24 mouse cellular contexts compared by ENCODE assay signal in the genomic region with DNA sequence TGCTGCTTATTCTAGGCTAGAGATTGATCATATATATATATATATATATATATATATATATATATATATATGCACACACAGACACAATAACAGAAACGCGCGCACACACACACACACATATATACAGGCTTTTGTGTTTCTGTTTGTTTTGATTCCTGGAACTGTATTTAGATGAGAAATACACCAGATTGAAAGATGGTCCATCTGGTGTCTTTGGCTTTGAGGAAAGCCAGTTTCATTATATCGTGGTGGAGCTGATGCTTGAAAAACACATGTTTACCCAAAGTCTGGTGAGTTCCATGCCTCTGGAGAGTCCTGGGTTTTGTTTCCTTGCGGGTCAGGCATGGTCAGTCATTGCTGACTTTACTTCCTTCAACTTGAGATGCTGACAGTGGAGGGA.
DNase-seq lines count a peak whose midpoint lies in the region; ATAC-seq and TF ChIP-seq lines count a peak whose summit lies in the region.
"Had no signal": no experiment of that assay in that cellular context is flagged by ENCODE, and none has a peak within 500 bp of the region (broad histone marks: within the 10 kb centered on the region; RNA-seq: fewer than 3 reads in every experiment).

No protein-coding gene starts in this region.

- no peaks in the 10 kb centered on the region for H3K27me3 ChIP-seq in forebrain, embryonic 14.5 days (replicated peaks; ENCODE audit: control insufficient read depth, insufficient read depth, low read length)
- H3K27me3 ChIP-seq in forebrain, embryonic 16.5 days (replicated peaks; ENCODE audit: control insufficient read depth, insufficient read depth, low read length) = no peaks in the 10 kb centered on the region
- no peaks in the 10 kb centered on the region for H3K27me3 ChIP-seq in forebrain, postnatal 0 days (ENCODE audit: insufficient read depth, low read length)
- no peaks in the 10 kb centered on the region for H3K27me3 ChIP-seq in forebrain, embryonic 13.5 days
- H3K27me3 ChIP-seq in heart, embryonic 10.5 days (ENCODE audit: insufficient read depth, poor library complexity, severe bottlenecking) = peaks cover 7% of the 10 kb centered on the region; the same call in 1 of the 2 replicates
- H3K27me3 ChIP-seq: CH12.LX, Patski had no signal

- no peaks in the 10 kb centered on the region for H3K9me3 ChIP-seq in forebrain, embryonic 14.5 days (replicated peaks; ENCODE audit: control insufficient read depth, low read length)
- no peaks in the 10 kb centered on the region for H3K9me3 ChIP-seq in forebrain, embryonic 16.5 days (ENCODE audit: control insufficient read depth, low read length)
- H3K9me3 ChIP-seq in forebrain, postnatal 0 days (ENCODE audit: low read length) = no peaks in the 10 kb centered on the region
- H3K9me3 ChIP-seq in forebrain, embryonic 13.5 days (replicated peaks) = no peaks in the 10 kb centered on the region
- H3K9me3 ChIP-seq in heart, embryonic 10.5 days = no peaks in the 10 kb centered on the region

- TF ChIP-seq CTCF in forebrain, postnatal 0 days (IDR thresholded peaks at IDR 0.05; ENCODE audit: low read depth) = no peak
- TF ChIP-seq CTCF in brain, embryonic 14.5 days (IDR thresholded peaks at IDR 0.05; ENCODE audit: borderline replicate concordance, extremely low read depth, insufficient read depth, insufficient read length) = no peak

- no peaks in the 10 kb centered on the region; the same call in 1 of the 2 replicates for H3K4me1 ChIP-seq in forebrain, embryonic 14.5 days (ENCODE audit: control insufficient read depth, insufficient read depth, low read length)
- no peaks in the 10 kb centered on the region for H3K4me1 ChIP-seq in forebrain, embryonic 16.5 days (replicated peaks; ENCODE audit: control insufficient read depth, insufficient read depth, low read length)
- no peaks in the 10 kb centered on the region for H3K4me1 ChIP-seq in forebrain, postnatal 0 days (ENCODE audit: insufficient read depth)
- H3K4me1 ChIP-seq in forebrain, embryonic 13.5 days = peaks cover 4% of the 10 kb centered on the region; the same call in 1 of the 2 replicates
- no peaks in the 10 kb centered on the region for H3K4me1 ChIP-seq in heart, embryonic 10.5 days

- no peak overlapping the region for H3K27ac ChIP-seq in forebrain, embryonic 14.5 days (ENCODE audit: low read depth, low read length)
- no peak overlapping the region for H3K27ac ChIP-seq in forebrain, embryonic 16.5 days (ENCODE audit: low read length)
- H3K27ac ChIP-seq in forebrain, postnatal 0 days (ENCODE audit: low read depth, low read length) = no peak overlapping the region
- H3K27ac ChIP-seq in forebrain, embryonic 13.5 days = no peak overlapping the region
- H3K27ac ChIP-seq in heart, embryonic 10.5 days = no peak overlapping the region

- ATAC-seq in forebrain, embryonic 14.5 days = no peak
- ATAC-seq in forebrain, embryonic 16.5 days = no peak
- no peak; the same call in 1 of the 2 replicates for ATAC-seq in forebrain, postnatal 0 days
- no peak for ATAC-seq in forebrain, embryonic 13.5 days
- ATAC-seq: activated CD4-positive, CD25-positive, alpha-beta regulatory T cell, adult 4 months; CD4-positive, CD25-positive, alpha-beta regulatory T cell, adult 4 months; Patski had no signal

- WGBS in forebrain, embryonic 14.5 days = 88% methylated on average over 5 of the region's 5 CpGs
- WGBS in forebrain, embryonic 16.5 days = 75% methylated on average over 5 of the region's 5 CpGs
- WGBS in forebrain, postnatal 0 days = 65% methylated on average over 5 of the region's 5 CpGs
- WGBS in forebrain, embryonic 13.5 days = 86% methylated on average over 5 of the region's 5 CpGs
- WGBS in heart, embryonic 10.5 days = 97% methylated on average over 5 of the region's 5 CpGs

- no peaks in the 10 kb centered on the region for H3K36me3 ChIP-seq in forebrain, embryonic 14.5 days (ENCODE audit: control insufficient read depth, insufficient read depth, low read length)
- H3K36me3 ChIP-seq in forebrain, embryonic 16.5 days (ENCODE audit: control insufficient read depth, insufficient read depth) = no peaks in the 10 kb centered on the region
- no peaks in the 10 kb centered on the region for H3K36me3 ChIP-seq in forebrain, postnatal 0 days (ENCODE audit: insufficient read depth)
- H3K36me3 ChIP-seq in forebrain, embryonic 13.5 days (ENCODE audit: poor library complexity, severe bottlenecking) = no peaks in the 10 kb centered on the region
- H3K36me3 ChIP-seq in heart, embryonic 10.5 days = no peaks in the 10 kb centered on the region
- H3K36me3 ChIP-seq: G1E had no signal

- no peak for TF ChIP-seq POLR2A in brain, embryonic 14.5 days (IDR thresholded peaks at IDR 0.05; ENCODE audit: borderline replicate concordance, extremely low read depth, insufficient read depth, insufficient read length, poor library complexity, severe bottlenecking)

- no peak overlapping the region for H3K9ac ChIP-seq in forebrain, embryonic 14.5 days (ENCODE audit: low read length)
- no peak overlapping the region for H3K9ac ChIP-seq in forebrain, embryonic 16.5 days (replicated peaks; ENCODE audit: low read depth, low read length)
- no peak overlapping the region for H3K9ac ChIP-seq in forebrain, postnatal 0 days
- H3K9ac ChIP-seq in forebrain, embryonic 13.5 days = no peak overlapping the region

- peak; percentile 47 for DNase-seq in forebrain, embryonic 14.5 days (ENCODE audit: low spot score)
- DNase-seq in forebrain, postnatal 0 days = peak; percentile 63
- DNase-seq in brain, adult 2 months (ENCODE audit: low read depth, low spot score) = peak; percentile 55
- peak; percentile 49 for DNase-seq in brain, embryonic 14.5 days (ENCODE audit: low read depth)
- no peak for DNase-seq in heart, embryonic 10.5 days (ENCODE audit: low spot score)
- DNase-seq in left cerebral cortex, adult 11 months (ENCODE audit: low spot score) = no peak
- DNase-seq: adrenal gland, adult 2 months; adrenal gland, adult 8-10 months; adrenal gland, postnatal 10 days; adrenal gland, postnatal 14 days; adrenal gland, postnatal 25 days; adrenal gland, postnatal 36 days; B cell, adult 2 months; cerebellum, adult 11 months; cerebellum, adult 11-12 months; cerebellum, adult 18-20 months; cerebellum, adult 2 months had no signal

- no peak overlapping the region for H3K4me2 ChIP-seq in forebrain, embryonic 14.5 days (ENCODE audit: low read length)
- no peak overlapping the region for H3K4me2 ChIP-seq in forebrain, embryonic 16.5 days (ENCODE audit: low read length)
- no peak overlapping the region for H3K4me2 ChIP-seq in forebrain, postnatal 0 days (ENCODE audit: low read depth)
- no peak overlapping the region for H3K4me2 ChIP-seq in forebrain, embryonic 13.5 days

- H3K4me3 ChIP-seq in forebrain, embryonic 14.5 days (ENCODE audit: low read depth, low read length) = no peak overlapping the region
- H3K4me3 ChIP-seq in forebrain, embryonic 16.5 days (replicated peaks; ENCODE audit: low read length) = no peak overlapping the region
- no peak overlapping the region for H3K4me3 ChIP-seq in forebrain, postnatal 0 days (ENCODE audit: low read depth, low read length)
- no peak overlapping the region for H3K4me3 ChIP-seq in forebrain, embryonic 13.5 days
- no peak overlapping the region for H3K4me3 ChIP-seq in heart, embryonic 10.5 days

Comparison
In these comparisons a context has a peak if more than half of its experiments do, and no peak if none do; other contexts are left out.
1. DNase-seq: peak in forebrain, embryonic 14.5 days (single experiment), forebrain, postnatal 0 days (single experiment), brain, adult 2 months (single experiment) and brain, embryonic 14.5 days (single experiment); none in heart, embryonic 10.5 days (single experiment) and left cerebral cortex, adult 11 months (single experiment).